Mouse (Mus musculus): ENCODE measurements at regions not wholly inside any gene's neighbourhood (a gene's known extent, or its start where the extent isn't known, plus 50 kb on each side); places are given as distances from the start of the nearest gene placed in this dataset.

- Histone ChIP-seq H3K4me3 (ENCODE audit: insufficient read depth, low read depth, low read length) (no peak overlapping the region), H3K27ac (replicated peaks; ENCODE audit: low read depth, low read length) (no peak overlapping the region), H3K4me1 (ENCODE audit: control insufficient read depth, insufficient read depth, insufficient read length, low read length) (no peaks in the 10 kb centered on the region)
Measured at GRCm38 (mm10) chr5:44303886-44304855, 77.7 kb upstream of the Tapt1 start.

- Histone ChIP-seq H3K4me1 (ENCODE audit: control insufficient read depth, insufficient read depth, insufficient read length, low read length) (no peaks in the 10 kb centered on the region), H3K27ac (replicated peaks; ENCODE audit: low read depth, low read length) (no peak overlapping the region), H3K4me3 (ENCODE audit: insufficient read depth, low read depth, low read length) (no peak overlapping the region)
Measured at GRCm38 (mm10) chr5:44284384-44284783, 58.0 kb upstream of the Tapt1 start.

All from brown adipose tissue, adult 24 weeks (tissue).